In the genomic region with DNA sequence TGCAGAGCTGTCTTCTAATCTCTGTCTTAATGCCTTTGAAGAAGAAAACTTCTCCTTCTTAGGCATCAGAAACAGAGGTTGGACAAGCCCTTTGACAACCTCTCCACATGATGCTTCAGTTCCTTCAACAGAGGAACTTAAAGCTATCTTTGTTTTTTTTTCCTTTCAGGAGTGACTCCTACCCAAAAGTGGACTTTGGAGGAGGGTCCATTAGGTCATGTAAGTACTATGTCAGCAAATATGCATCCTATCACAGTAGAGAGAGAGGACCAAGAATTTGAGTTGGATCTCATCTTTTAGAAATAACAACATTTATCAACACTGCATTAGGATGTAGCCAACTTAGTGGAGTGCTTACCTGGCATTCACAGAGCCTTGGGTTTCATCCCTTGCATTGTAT, we compare ENCODE assay signal across 21 mouse cellular contexts.
"Had no signal": no experiment of that assay in that cellular context is flagged by ENCODE, and none has a peak within 500 bp of the region (broad histone marks: within the 10 kb centered on the region; RNA-seq: fewer than 3 reads in every experiment).

No protein-coding gene starts in this region.

- H3K9me3 ChIP-seq: heart, embryonic 13.5 days; heart, embryonic 15.5 days; hindbrain, embryonic 13.5 days; hindbrain, embryonic 15.5 days; limb, embryonic 10.5 days; limb, embryonic 12.5 days; liver, embryonic 13.5 days; liver, embryonic 15.5 days had no signal

- ATAC-seq: hindbrain, postnatal 0 days; intestine, embryonic 16.5 days had no signal

- H3K27me3 ChIP-seq: heart, embryonic 13.5 days; heart, embryonic 15.5 days; hindbrain, embryonic 13.5 days; hindbrain, embryonic 15.5 days; liver, embryonic 13.5 days; liver, embryonic 15.5 days had no signal

- H3K9ac ChIP-seq: heart, embryonic 13.5 days; heart, embryonic 15.5 days; hindbrain, embryonic 13.5 days; hindbrain, embryonic 15.5 days; limb, embryonic 12.5 days; liver, embryonic 13.5 days; liver, embryonic 15.5 days had no signal

- H3K4me3 ChIP-seq: heart, adult 2 months; heart, embryonic 13.5 days; heart, embryonic 15.5 days; hindbrain, embryonic 13.5 days; hindbrain, embryonic 15.5 days; left cerebral cortex, adult 2 months; limb, embryonic 10.5 days; limb, embryonic 12.5 days; liver, embryonic 13.5 days; liver, embryonic 15.5 days had no signal

- H3K36me3 ChIP-seq: heart, embryonic 15.5 days; hindbrain, embryonic 15.5 days; liver, embryonic 13.5 days; liver, embryonic 15.5 days had no signal

- H3K4me2 ChIP-seq: heart, embryonic 11.5 days; heart, embryonic 13.5 days; heart, embryonic 15.5 days; hindbrain, embryonic 13.5 days; hindbrain, embryonic 15.5 days; limb, embryonic 12.5 days; liver, embryonic 13.5 days; liver, embryonic 15.5 days had no signal

- H3K27ac ChIP-seq: heart, adult 2 months; heart, embryonic 13.5 days; heart, embryonic 15.5 days; hindbrain, embryonic 13.5 days; hindbrain, embryonic 15.5 days; hindbrain, postnatal 0 days; left cerebral cortex, adult 2 months; limb, embryonic 10.5 days; limb, embryonic 12.5 days; liver, embryonic 13.5 days; liver, embryonic 15.5 days had no signal

- H3K4me1 ChIP-seq: hindbrain, embryonic 15.5 days; liver, embryonic 13.5 days had no signal

- DNase-seq: gastrocnemius, postnatal 14 days; gastrocnemius, postnatal 36 days; heart, adult 2 months; heart, postnatal 14 days; heart, postnatal 36 days; kidney, adult 18-20 months; kidney, postnatal 10 days; layer of hippocampus, adult 9-11 months; liver; liver, embryonic 13.5 days had no signal
